ENCODE assay signal across 7 mouse cellular contexts in genomic region chr5:32413083-32413482, GRCm38 (mm10). TPM values are rescaled to one million over a fixed set of nuclear protein-coding genes. Genes with fewer than 3 reads are reported as not detected.
A peak's percentile ranks its signal among the peaks of the same experiment; 100 is the strongest.
DNase-seq lines count a peak whose midpoint lies in the region; ATAC-seq and TF ChIP-seq lines count a peak whose summit lies in the region.

No protein-coding gene starts in this region.

- peak overlapping the region; percentile 11 for H3K27ac ChIP-seq in kidney, adult 2 months (ENCODE audit: insufficient read depth, low read depth, low read length)
- peak overlapping the region; percentile 85 for H3K27ac ChIP-seq in embryonic facial prominence, embryonic 13.5 days
- H3K27ac ChIP-seq in heart, embryonic 13.5 days (replicated peaks), result peak overlapping the region; percentile 80
- H3K27ac ChIP-seq in limb, embryonic 13.5 days, result peak overlapping the region; percentile 87

- no peak for TF ChIP-seq POLR2A in kidney, adult 2 months (IDR thresholded peaks at IDR 0.05; ENCODE audit: low read depth, low read length)

- no peak for ATAC-seq in embryonic facial prominence, embryonic 13.5 days (ENCODE audit: insufficient number of reproducible peaks, insufficient read depth, low FRiP score, low TSS enrichment, low read depth)
- no peak for ATAC-seq in heart, embryonic 13.5 days (ENCODE audit: extremely low read depth, insufficient number of reproducible peaks, low FRiP score, low TSS enrichment)
- peak; percentile 55 for ATAC-seq in limb, embryonic 13.5 days (ENCODE audit: low FRiP score, low read depth)

- H3K27me3 ChIP-seq in kidney, adult 2 months (replicated peaks; ENCODE audit: control insufficient read depth, insufficient read depth, low read length), result no peaks in the 10 kb centered on the region
- no peaks in the 10 kb centered on the region for H3K27me3 ChIP-seq in embryonic facial prominence, embryonic 13.5 days
- no peaks in the 10 kb centered on the region for H3K27me3 ChIP-seq in heart, embryonic 13.5 days (replicated peaks)
- no peaks in the 10 kb centered on the region for H3K27me3 ChIP-seq in limb, embryonic 13.5 days

- TF ChIP-seq CTCF in kidney, adult 2 months (conservative IDR thresholded peaks at IDR 0.05; ENCODE audit: insufficient read depth, insufficient read length, low read depth, low read length), result no peak

- H3K9me3 ChIP-seq in embryonic facial prominence, embryonic 13.5 days, result no peaks in the 10 kb centered on the region
- no peaks in the 10 kb centered on the region for H3K9me3 ChIP-seq in heart, embryonic 13.5 days
- no peaks in the 10 kb centered on the region for H3K9me3 ChIP-seq in limb, embryonic 13.5 days

- DNase-seq in kidney, adult 2 months, result peak; percentile 44
- no peak for DNase-seq in kidney, adult 8-10 months
- DNase-seq in ovary, postnatal 10 days (ENCODE audit: low spot score), result no peak
- DNase-seq in cerebellum, postnatal 36 days, result no peak

- H3K9ac ChIP-seq in embryonic facial prominence, embryonic 13.5 days, result no peak overlapping the region
- H3K9ac ChIP-seq in heart, embryonic 13.5 days, result peak overlapping the region; percentile 19; the same call in 1 of the 2 replicates
- no peak overlapping the region for H3K9ac ChIP-seq in limb, embryonic 13.5 days

- H3K4me2 ChIP-seq in embryonic facial prominence, embryonic 13.5 days, result peak overlapping the region; percentile 7; the same call in 1 of the 2 replicates
- H3K4me2 ChIP-seq in heart, embryonic 13.5 days, result no peak overlapping the region
- peak overlapping the region; percentile 16; the same call in 1 of the 2 replicates for H3K4me2 ChIP-seq in limb, embryonic 13.5 days (replicated peaks)

- 54% methylated on average over 2 of the region's 2 CpGs for WGBS in kidney, adult 2 months
- 31% methylated on average over 2 of the region's 2 CpGs for WGBS in embryonic facial prominence, embryonic 13.5 days
- 79% methylated on average over 2 of the region's 2 CpGs for WGBS in heart, embryonic 13.5 days
- 27% methylated on average over 2 of the region's 2 CpGs for WGBS in limb, embryonic 13.5 days

- H3K4me1 ChIP-seq in kidney, adult 2 months (ENCODE audit: control insufficient read depth, insufficient read depth, low read length), result peaks cover 5% of the 10 kb centered on the region
- peaks cover 30% of the 10 kb centered on the region for H3K4me1 ChIP-seq in embryonic facial prominence, embryonic 13.5 days
- H3K4me1 ChIP-seq in heart, embryonic 13.5 days, result peaks cover 81% of the 10 kb centered on the region
- peaks cover 36% of the 10 kb centered on the region for H3K4me1 ChIP-seq in limb, embryonic 13.5 days

- no peak overlapping the region for H3K4me3 ChIP-seq in kidney, adult 2 months (ENCODE audit: insufficient read depth, low read depth, low read length)
- no peak overlapping the region for H3K4me3 ChIP-seq in embryonic facial prominence, embryonic 13.5 days
- H3K4me3 ChIP-seq in heart, embryonic 13.5 days, result no peak overlapping the region
- no peak overlapping the region for H3K4me3 ChIP-seq in limb, embryonic 13.5 days

- H3K36me3 ChIP-seq in kidney, adult 2 months (ENCODE audit: control insufficient read depth, insufficient read depth, low read length), result no peaks in the 10 kb centered on the region
- H3K36me3 ChIP-seq in embryonic facial prominence, embryonic 13.5 days, result no peaks in the 10 kb centered on the region
- H3K36me3 ChIP-seq in heart, embryonic 13.5 days, result no peaks in the 10 kb centered on the region
- H3K36me3 ChIP-seq in limb, embryonic 13.5 days, result no peaks in the 10 kb centered on the region

RNA-seq across cellular contexts. Expression of gene Ppp1cb, which starts 45.6 kb away (rescaled TPM):
- 25.4 and 46.3 TPM in 2 replicates for polyA plus RNA-seq in kidney, adult 2 months (2012; rRNA removed)
- 199 and 220 TPM in 2 replicates for polyA plus RNA-seq in embryonic facial prominence, embryonic 13.5 days (2015; fragmentation: Nextera tagmentation; extraction: Ambion mirVana)
- polyA plus RNA-seq in heart, embryonic 13.5 days (2015; fragmentation: Nextera tagmentation; extraction: Ambion mirVana), result 217 and 231 TPM in 2 replicates
- polyA plus RNA-seq in limb, embryonic 13.5 days (2015; fragmentation: Nextera tagmentation; extraction: Ambion mirVana), result 203 and 216 TPM in 2 replicates

Comparison
In these comparisons a context has a peak if more than half of its experiments do, and no peak if none do; other contexts are left out.
1. H3K27ac ChIP-seq: peak in every context shown above with its lines; median percentile 87 in limb, embryonic 13.5 days; 85 in embryonic facial prominence, embryonic 13.5 days; 80 in heart, embryonic 13.5 days; 11 in kidney, adult 2 months.